Mouse (Mus musculus): ENCODE measurements around the gene C530025M09Rik. TPM values are rescaled to one million over a fixed set of nuclear protein-coding genes. Genes with fewer than 3 reads are reported as not detected.

C530025M09Rik gene
- polyA plus RNA-seq, 1 experiment from 2014 or later = not detected

DNA sequence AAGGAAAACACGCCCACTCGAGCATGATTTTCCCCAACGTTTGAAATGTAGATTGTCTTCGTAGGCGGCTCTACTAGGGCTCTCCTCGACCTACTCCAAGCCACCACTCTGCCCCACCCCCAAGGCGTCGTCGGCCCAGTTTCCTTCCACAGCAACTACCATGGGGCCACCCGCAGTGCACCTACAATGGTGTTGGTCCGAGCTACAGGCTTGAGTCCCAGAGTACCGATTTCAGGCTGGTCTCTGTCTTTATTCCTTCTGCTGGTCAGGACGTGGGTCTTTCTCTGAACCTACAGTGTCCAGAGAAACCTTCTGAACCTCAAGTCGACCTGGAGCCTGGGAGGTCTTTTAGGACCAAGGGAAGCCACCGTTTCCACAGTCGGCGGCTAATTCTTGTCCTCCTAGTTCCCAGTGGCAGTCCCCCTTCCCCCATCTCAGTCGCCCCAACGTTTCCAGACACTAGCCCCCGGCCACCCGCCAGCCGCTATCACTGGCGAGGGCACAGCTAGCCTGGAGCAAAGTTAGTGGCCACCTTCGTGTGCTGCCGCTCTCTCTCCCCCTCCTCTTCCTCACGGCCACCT is 968 bp downstream of the C530025M09Rik start:
- H3K9me3 ChIP-seq (ENCODE audit: control insufficient read depth, low read length) = no peaks in the 10 kb centered on the region
- H3K4me1 ChIP-seq (ENCODE audit: control insufficient read depth in 2 of 2, insufficient read depth in 2 of 2, low read length in 2 of 2) = peaks cover 11 to 14% of the 10 kb centered on the region in 2 experiments
- H3K9ac ChIP-seq (ENCODE audit: low read length) = peak overlapping the region; percentile 54
- H3K4me2 ChIP-seq (ENCODE audit: low read length) = peak overlapping the region; percentile 94
- no peak overlapping the region for H3K27ac ChIP-seq (replicated peaks in 1 of 2; ENCODE audit: control insufficient read depth in 1 of 2, insufficient read depth in 1 of 2, low read depth in 2 of 2, low read length in 2 of 2)
- ATAC-seq (ENCODE audit: insufficient number of reproducible peaks, insufficient read depth, low FRiP score, low read depth) = no peak
- WGBS = 2% methylated on average over 26 of the region's 26 CpGs
- H3K4me3 ChIP-seq (ENCODE audit: control insufficient read depth in 1 of 2, insufficient read depth in 1 of 2, low read depth in 1 of 2, low read length in 2 of 2) = peak overlapping the region; percentile 50 to 55
- peaks cover 50% of the 10 kb centered on the region for H3K27me3 ChIP-seq (ENCODE audit: control insufficient read depth, insufficient read depth, low read length)
- no peaks in the 10 kb centered on the region for H3K36me3 ChIP-seq (ENCODE audit: control insufficient read depth, insufficient read depth, low read length)

DNA sequence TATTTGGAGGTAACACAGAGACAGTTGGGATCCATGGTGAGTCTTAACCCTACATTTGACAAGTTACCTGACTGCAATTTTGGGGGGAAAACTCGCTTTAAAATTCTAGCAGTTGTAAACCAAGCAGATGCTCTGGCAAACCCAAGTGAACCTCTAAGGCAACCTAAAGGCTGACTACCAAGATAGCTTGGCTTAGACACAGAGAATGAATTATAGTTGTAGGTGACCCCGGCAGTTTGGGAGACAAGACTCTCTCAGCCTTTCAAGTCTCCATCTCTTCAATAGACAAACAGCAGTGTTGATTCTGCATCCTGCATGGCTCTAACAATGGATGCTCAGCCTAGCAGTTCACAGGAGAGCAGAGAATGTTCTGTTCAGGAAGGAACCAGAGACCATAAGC is 2.1 kb downstream of the C530025M09Rik start, which contains the start of gene Syndig1:
Syndig1 (plus strand) TSS at position 301 of the 400 bp plus-strand sequence.
- peak within 1 kb of the TSS; percentile 54 for H3K9ac ChIP-seq (ENCODE audit: low read length)
- no peaks in the 10 kb centered on the region for H3K9me3 ChIP-seq (ENCODE audit: control insufficient read depth, low read length)
- peaks cover 47% of the 10 kb centered on the region for H3K27me3 ChIP-seq (ENCODE audit: control insufficient read depth, insufficient read depth, low read length)
- H3K4me3 ChIP-seq (ENCODE audit: control insufficient read depth in 1 of 2, insufficient read depth in 1 of 2, low read depth in 1 of 2, low read length in 2 of 2) = peak within 1 kb of the TSS; percentile 50 to 55
- H3K4me2 ChIP-seq (ENCODE audit: low read length) = peak within 1 kb of the TSS; percentile 94
- peaks cover 11 to 14% of the 10 kb centered on the region in 2 experiments for H3K4me1 ChIP-seq (ENCODE audit: control insufficient read depth in 2 of 2, insufficient read depth in 2 of 2, low read length in 2 of 2)
- H3K36me3 ChIP-seq (ENCODE audit: control insufficient read depth, insufficient read depth, low read length) = no peaks in the 10 kb centered on the region
- no peak for ATAC-seq (ENCODE audit: insufficient number of reproducible peaks, insufficient read depth, low FRiP score, low read depth)
- no peak within 1 kb of the TSS for H3K27ac ChIP-seq (replicated peaks in 1 of 2; ENCODE audit: control insufficient read depth in 1 of 2, insufficient read depth in 1 of 2, low read depth in 2 of 2, low read length in 2 of 2)
- 71% methylated on average over 2 of the region's 2 CpGs for WGBS

DNA sequence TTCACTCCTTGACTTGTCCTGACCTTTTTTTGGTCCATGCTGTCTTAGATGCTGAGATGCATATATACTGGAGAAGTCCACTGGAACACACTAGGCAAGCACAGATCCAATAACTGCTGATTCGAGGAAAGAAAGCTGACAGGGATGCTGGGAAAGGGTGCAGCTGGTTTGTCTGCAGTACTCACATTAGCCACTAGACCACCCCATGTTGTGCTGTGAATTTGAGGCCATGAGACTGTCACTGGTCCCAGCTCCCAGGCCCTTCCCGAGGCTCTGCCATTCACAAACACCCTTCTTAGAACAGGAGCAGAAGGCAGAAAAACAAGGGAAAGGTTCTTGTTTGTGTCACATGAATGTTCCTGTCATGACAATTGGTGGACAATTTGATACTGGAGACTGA is 10.8 kb downstream of the C530025M09Rik start:
- no peaks in the 10 kb centered on the region for H3K9me3 ChIP-seq (ENCODE audit: control insufficient read depth, low read length)
- H3K9ac ChIP-seq (ENCODE audit: low read length) = no peak overlapping the region
- H3K27ac ChIP-seq (replicated peaks in 1 of 2; ENCODE audit: control insufficient read depth in 1 of 2, insufficient read depth in 1 of 2, low read depth in 2 of 2, low read length in 2 of 2) = 0 out of 4 replicates have a peak overlapping the region, but pooled peaks of 1 of the 2 experiments have one; percentile 19
- H3K4me1 ChIP-seq (ENCODE audit: control insufficient read depth in 2 of 2, insufficient read depth in 2 of 2, low read length in 2 of 2) = peaks cover 4 to 25% of the 10 kb centered on the region in 2 experiments
- H3K4me3 ChIP-seq (ENCODE audit: control insufficient read depth in 1 of 2, insufficient read depth in 1 of 2, low read depth in 1 of 2, low read length in 2 of 2) = no peak overlapping the region
- ATAC-seq (ENCODE audit: insufficient number of reproducible peaks, insufficient read depth, low FRiP score, low read depth) = no peak
- H3K4me2 ChIP-seq (ENCODE audit: low read length) = no peak overlapping the region
- WGBS = 38% methylated on average over 2 of the region's 2 CpGs
- no peaks in the 10 kb centered on the region for H3K27me3 ChIP-seq (ENCODE audit: control insufficient read depth, insufficient read depth, low read length)
- no peaks in the 10 kb centered on the region for H3K36me3 ChIP-seq (ENCODE audit: control insufficient read depth, insufficient read depth, low read length)

- Histone ChIP-seq H3K4me3 (ENCODE audit: control insufficient read depth in 1 of 2, insufficient read depth in 1 of 2, low read depth in 1 of 2, low read length in 2 of 2) (no peak overlapping the region), H3K9ac (ENCODE audit: low read length) (no peak overlapping the region), H3K27me3 (ENCODE audit: control insufficient read depth, insufficient read depth, low read length) (no peaks in the 10 kb centered on the region), H3K9me3 (ENCODE audit: control insufficient read depth, low read length) (no peaks in the 10 kb centered on the region), H3K27ac (replicated peaks in 1 of 2; ENCODE audit: control insufficient read depth in 1 of 2, insufficient read depth in 1 of 2, low read depth in 2 of 2, low read length in 2 of 2) (peak overlapping the region; percentile 32 to 44; a peak in 1 of 4 replicates), H3K4me1 (ENCODE audit: control insufficient read depth in 2 of 2, insufficient read depth in 2 of 2, low read length in 2 of 2) (peaks cover 4 to 25% of the 10 kb centered on the region in 2 experiments), H3K4me2 (ENCODE audit: low read length) (no peak overlapping the region), H3K36me3 (ENCODE audit: control insufficient read depth, insufficient read depth, low read length) (no peaks in the 10 kb centered on the region)
- 54% methylated on average over 3 of the region's 3 CpGs for WGBS
- no peak; the same call in 1 of the 2 replicates for ATAC-seq (ENCODE audit: insufficient number of reproducible peaks, insufficient read depth, low FRiP score, low read depth)
These were observed 11.3 kb downstream of the C530025M09Rik start for GRCm38 (mm10) chr2:149819751-149820150.

GRCm38 (mm10) chr2:149818395-149818794 is 12.6 kb downstream of the C530025M09Rik start:
- Histone ChIP-seq H3K27me3 (ENCODE audit: control insufficient read depth, insufficient read depth, low read length) (no peaks in the 10 kb centered on the region), H3K4me2 (ENCODE audit: low read length) (no peak overlapping the region), H3K9me3 (ENCODE audit: control insufficient read depth, low read length) (no peaks in the 10 kb centered on the region), H3K4me3 (ENCODE audit: control insufficient read depth in 1 of 2, insufficient read depth in 1 of 2, low read depth in 1 of 2, low read length in 2 of 2) (no peak overlapping the region), H3K9ac (ENCODE audit: low read length) (no peak overlapping the region), H3K27ac (replicated peaks in 1 of 2; ENCODE audit: control insufficient read depth in 1 of 2, insufficient read depth in 1 of 2, low read depth in 2 of 2, low read length in 2 of 2) (no peak overlapping the region), H3K36me3 (ENCODE audit: control insufficient read depth, insufficient read depth, low read length) (no peaks in the 10 kb centered on the region), H3K4me1 (ENCODE audit: control insufficient read depth in 2 of 2, insufficient read depth in 2 of 2, low read length in 2 of 2) (peaks cover 4 to 25% of the 10 kb centered on the region in 2 experiments)
- 21% methylated on average over 3 of the region's 3 CpGs for WGBS
- no peak for ATAC-seq (ENCODE audit: insufficient number of reproducible peaks, insufficient read depth, low FRiP score, low read depth)

DNA sequence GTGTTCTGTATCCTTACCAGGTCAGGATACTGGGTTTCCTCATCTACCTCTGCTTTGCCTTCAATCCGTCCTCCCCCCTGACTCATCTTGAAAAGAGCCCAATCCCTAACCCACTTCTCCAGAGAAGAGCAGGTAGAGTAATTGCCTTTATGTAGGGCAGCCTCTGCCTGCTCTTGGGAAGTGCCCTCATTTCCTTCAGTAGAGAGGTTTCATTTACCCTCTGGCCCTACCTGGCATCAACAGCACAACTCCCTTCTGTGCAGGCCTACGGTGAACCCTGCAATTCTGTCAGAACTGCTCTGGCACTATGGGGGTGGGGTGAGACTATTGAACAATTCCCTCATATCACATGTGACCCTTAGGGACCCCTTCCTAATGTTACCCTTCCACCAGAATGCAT is 18.1 kb downstream of the C530025M09Rik start:
- 0 out of 4 replicates have a peak, but pooled peaks cover 0 to 1% of the 10 kb centered on the region in 2 experiments for H3K4me1 ChIP-seq (ENCODE audit: control insufficient read depth in 2 of 2, insufficient read depth in 2 of 2, low read length in 2 of 2)
- ATAC-seq (ENCODE audit: insufficient number of reproducible peaks, insufficient read depth, low FRiP score, low read depth) = no peak
- no peak overlapping the region for H3K4me3 ChIP-seq (ENCODE audit: control insufficient read depth in 1 of 2, insufficient read depth in 1 of 2, low read depth in 1 of 2, low read length in 2 of 2)
- no peaks in the 10 kb centered on the region for H3K9me3 ChIP-seq (ENCODE audit: control insufficient read depth, low read length)
- no peaks in the 10 kb centered on the region for H3K36me3 ChIP-seq (ENCODE audit: control insufficient read depth, insufficient read depth, low read length)
- no peak overlapping the region for H3K9ac ChIP-seq (ENCODE audit: low read length)
- H3K27ac ChIP-seq (replicated peaks in 1 of 2; ENCODE audit: control insufficient read depth in 1 of 2, insufficient read depth in 1 of 2, low read depth in 2 of 2, low read length in 2 of 2) = no peak overlapping the region
- no peaks in the 10 kb centered on the region for H3K27me3 ChIP-seq (ENCODE audit: control insufficient read depth, insufficient read depth, low read length)
- no peak overlapping the region for H3K4me2 ChIP-seq (ENCODE audit: low read length)
- 73% methylated on average over 2 of the region's 2 CpGs for WGBS

DNA sequence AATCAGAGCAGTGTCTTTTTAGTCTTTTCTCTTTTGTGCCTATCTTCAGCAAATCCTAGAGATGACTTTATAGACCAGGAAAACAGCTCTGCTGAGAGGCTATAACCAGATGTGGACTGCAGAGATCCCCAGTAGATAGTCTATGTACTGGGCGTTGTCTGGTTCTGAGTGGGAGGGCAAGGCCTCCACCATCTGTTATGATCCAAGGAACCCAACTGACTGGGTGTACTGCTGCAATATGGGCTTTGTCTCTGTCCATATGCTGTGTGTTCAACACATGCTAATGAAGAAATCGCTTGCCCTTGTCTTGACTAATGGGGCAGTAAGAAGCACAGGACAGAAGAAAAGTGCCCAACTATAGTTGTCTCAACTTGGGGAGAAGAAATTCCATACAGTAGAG is 25.8 kb downstream of the C530025M09Rik start:
- H3K9ac ChIP-seq (ENCODE audit: low read length) = no peak overlapping the region
- no peak overlapping the region for H3K4me3 ChIP-seq (ENCODE audit: control insufficient read depth in 1 of 2, insufficient read depth in 1 of 2, low read depth in 1 of 2, low read length in 2 of 2)
- no peak overlapping the region for H3K27ac ChIP-seq (replicated peaks in 1 of 2; ENCODE audit: control insufficient read depth in 1 of 2, insufficient read depth in 1 of 2, low read depth in 2 of 2, low read length in 2 of 2)
- H3K9me3 ChIP-seq (ENCODE audit: control insufficient read depth, low read length) = no peaks in the 10 kb centered on the region
- 93% methylated on average over 2 of the region's 2 CpGs for WGBS
- no peak overlapping the region for H3K4me2 ChIP-seq (ENCODE audit: low read length)
- no peaks in the 10 kb centered on the region for H3K27me3 ChIP-seq (ENCODE audit: control insufficient read depth, insufficient read depth, low read length)
- no peak for ATAC-seq (ENCODE audit: insufficient number of reproducible peaks, insufficient read depth, low FRiP score, low read depth)
- H3K36me3 ChIP-seq (ENCODE audit: control insufficient read depth, insufficient read depth, low read length) = no peaks in the 10 kb centered on the region
- no peaks in the 10 kb centered on the region for H3K4me1 ChIP-seq (ENCODE audit: control insufficient read depth in 2 of 2, insufficient read depth in 2 of 2, low read length in 2 of 2)
